Mouse (Mus musculus): ENCODE data around the gene Bmp7. TPM values are rescaled to one million over a fixed set of nuclear protein-coding genes. Genes with fewer than 3 reads are reported as not detected.

Gene Bmp7
- total RNA-seq, 2 experiments from 2014 or later = 6.1 to 7.1 TPM

DNA sequence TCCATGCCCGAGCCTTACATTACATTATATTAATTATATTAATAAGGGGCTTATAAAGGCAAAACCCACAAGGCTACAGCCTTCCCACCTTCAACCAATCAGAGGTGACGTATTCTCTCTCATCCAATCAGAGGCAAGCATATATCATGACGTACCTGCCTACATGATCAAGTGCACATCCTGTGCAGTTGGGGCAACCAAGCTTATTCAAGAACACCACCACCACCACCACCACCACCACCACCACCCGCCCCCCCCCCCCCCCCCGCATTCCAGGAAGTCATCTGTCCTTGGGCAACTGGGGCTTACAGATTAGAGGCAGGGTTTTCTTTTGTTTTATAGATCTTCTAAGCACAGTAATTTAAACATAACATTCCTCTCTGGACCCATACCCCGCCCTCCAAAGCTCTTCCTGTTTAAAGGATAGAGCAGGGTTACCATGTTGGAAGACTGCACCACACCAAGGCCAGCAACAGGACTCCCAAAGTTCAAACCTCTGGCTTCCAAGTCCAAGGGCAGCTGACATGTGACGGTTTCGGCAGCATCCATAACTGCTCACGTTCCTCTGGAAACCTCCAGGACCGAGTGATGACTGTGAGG lies 121.4 kb downstream of the Bmp7 start:
- no peak for DNase-seq (ENCODE audit: low spot score in 2 of 2)

Small RNAs within 50 kb of the gene (microRNA-seq; reads per million reads assigned to microRNA genes)
- gene Gm22773 = 0 reads per million in 2 experiments

Other genes with a start within 250 kb of the Bmp7 start
- under 1 TPM in 1 of 2 experiments, not detected in 1; 0.24 TPM for gene Spo11, start 37.4 kb upstream of the Bmp7 start, total RNA-seq (2021)
- 10 to 100 TPM; 71.8 to 75.5 TPM for gene Rae1, start 59.8 kb upstream of the Bmp7 start, total RNA-seq (2021)
- gene Rbm38, start 80.2 kb upstream of the Bmp7 start, total RNA-seq (2021) = 1 to 10 TPM; 4.1 to 6.6 TPM
- gene Ctcfl, start 179.2 kb upstream of the Bmp7 start, total RNA-seq (2021) = not detected
- not detected for gene Pck1, start 212.7 kb upstream of the Bmp7 start, total RNA-seq (2021)